In genomic region chr4:102087091-102087565, GRCm38 (mm10) we compare ENCODE assay signal across 8 mouse cellular contexts. TPM values are rescaled to one million over a fixed set of nuclear protein-coding genes. Genes with fewer than 3 reads are reported as not detected.
DNase-seq lines count a peak whose midpoint lies in the region; ATAC-seq and TF ChIP-seq lines count a peak whose summit lies in the region.

Pde4b (plus strand) TSS chr4:102087543.

- H3K4me1 ChIP-seq in forebrain, embryonic 11.5 days (replicated peaks; ENCODE audit: control insufficient read depth, insufficient read depth, low read length) = 0 out of 2 replicates have a peak, but pooled peaks cover 2% of the 10 kb centered on the region
- H3K4me1 ChIP-seq in liver, embryonic 11.5 days (replicated peaks; ENCODE audit: control insufficient read depth, insufficient read depth, low read length) = no peaks in the 10 kb centered on the region
- no peaks in the 10 kb centered on the region for H3K4me1 ChIP-seq in stomach, postnatal 0 days (replicated peaks; ENCODE audit: control insufficient read depth, insufficient read depth)

- peak; percentile 39 for DNase-seq in cerebellum, adult 11 months
- no peak for DNase-seq in cerebellum, adult 8-10 months
- DNase-seq in ES-CJ7 (ENCODE audit: low read depth, low spot score) = peak; percentile 10
- no peak for DNase-seq in forebrain, embryonic 11.5 days (ENCODE audit: low spot score)
- DNase-seq in liver, embryonic 11.5 days (ENCODE audit: low spot score) = peak; percentile 32
- DNase-seq in stomach, postnatal 0 days (ENCODE audit: low spot score) = no peak

- WGBS in forebrain, embryonic 11.5 days = 6% methylated on average over 11 of the region's 11 CpGs
- WGBS in liver, embryonic 11.5 days = 12% methylated on average over 9 of the region's 11 CpGs
- 8% methylated on average over 11 of the region's 11 CpGs for whole genome bisulfite sequencing in stomach, postnatal 0 days

- no peaks in the 10 kb centered on the region for H3K9me3 ChIP-seq in forebrain, embryonic 11.5 days (ENCODE audit: control insufficient read depth, low read length)
- no peaks in the 10 kb centered on the region for H3K9me3 ChIP-seq in liver, embryonic 11.5 days (ENCODE audit: control insufficient read depth, low read length)
- H3K9me3 ChIP-seq in stomach, postnatal 0 days (ENCODE audit: control insufficient read depth, low read length) = no peaks in the 10 kb centered on the region

- peak; percentile 45 for ATAC-seq in forebrain, embryonic 11.5 days (replicated peaks; ENCODE audit: low FRiP score)
- no peak for ATAC-seq in hematopoietic stem cell, adult 5-6 weeks (replicated peaks in 1 of 2; ENCODE audit: insufficient read depth in 1 of 2, low FRiP score in 2 of 2, low TSS enrichment in 1 of 2, low read depth in 1 of 2, poor library complexity in 2 of 2, severe bottlenecking in 2 of 2)
- ATAC-seq in liver, embryonic 11.5 days (replicated peaks; ENCODE audit: low FRiP score) = peak; percentile 15; the same call in 1 of the 2 replicates
- ATAC-seq in stomach, postnatal 0 days (ENCODE audit: low FRiP score, low TSS enrichment) = no peak
- ATAC-seq in frontal cortex, adult (ENCODE audit: low TSS enrichment) = no peak

- H3K36me3 ChIP-seq in forebrain, embryonic 11.5 days (ENCODE audit: control insufficient read depth, insufficient read depth, low read length) = no peaks in the 10 kb centered on the region
- no peaks in the 10 kb centered on the region for H3K36me3 ChIP-seq in liver, embryonic 11.5 days (ENCODE audit: control insufficient read depth, insufficient read depth, low read length)
- H3K36me3 ChIP-seq in stomach, postnatal 0 days (ENCODE audit: control insufficient read depth, insufficient read depth, low read length) = no peaks in the 10 kb centered on the region

- H3K4me3 ChIP-seq in forebrain, embryonic 11.5 days (ENCODE audit: low read depth, low read length) = peak within 1 kb of the TSS; percentile 57
- peak within 1 kb of the TSS; percentile 51 for H3K4me3 ChIP-seq in liver, embryonic 11.5 days (ENCODE audit: low read depth, low read length)
- peak within 1 kb of the TSS; percentile 47 for H3K4me3 ChIP-seq in stomach, postnatal 0 days (ENCODE audit: low read depth, low read length)

- H3K27me3 ChIP-seq in forebrain, embryonic 11.5 days (ENCODE audit: control insufficient read depth, insufficient read depth, low read length) = peaks cover 10% of the 10 kb centered on the region; the same call in 1 of the 2 replicates
- peaks cover 30% of the 10 kb centered on the region for H3K27me3 ChIP-seq in liver, embryonic 11.5 days (replicated peaks; ENCODE audit: control insufficient read depth, insufficient read depth, low read length)
- H3K27me3 ChIP-seq in stomach, postnatal 0 days (ENCODE audit: control insufficient read depth, insufficient read depth, low read length) = peaks cover 9% of the 10 kb centered on the region; the same call in 1 of the 2 replicates

- H3K4me2 ChIP-seq in forebrain, embryonic 11.5 days (ENCODE audit: low read depth, low read length, severe bottlenecking) = peak within 1 kb of the TSS; percentile 98
- H3K4me2 ChIP-seq in liver, embryonic 11.5 days = peak within 1 kb of the TSS; percentile 78
- H3K4me2 ChIP-seq in stomach, postnatal 0 days (replicated peaks; ENCODE audit: low read depth) = peak within 1 kb of the TSS; percentile 80

- no peak within 1 kb of the TSS for H3K27ac ChIP-seq in forebrain, embryonic 11.5 days (ENCODE audit: low read depth, low read length)
- no peak within 1 kb of the TSS for H3K27ac ChIP-seq in liver, embryonic 11.5 days (ENCODE audit: low read depth, low read length)
- H3K27ac ChIP-seq in stomach, postnatal 0 days (replicated peaks) = no peak within 1 kb of the TSS

- H3K9ac ChIP-seq in forebrain, embryonic 11.5 days (ENCODE audit: low read length) = peak within 1 kb of the TSS; percentile 57
- H3K9ac ChIP-seq in liver, embryonic 11.5 days (ENCODE audit: low read depth, low read length) = no peak within 1 kb of the TSS
- 0 out of 2 replicates have a peak within 1 kb of the TSS, but pooled peaks have one; percentile 27 for H3K9ac ChIP-seq in stomach, postnatal 0 days (ENCODE audit: low read length)

- no peak for TF ChIP-seq EP300 in stomach, postnatal 0 days (optimal IDR thresholded peaks at IDR 0.05)

- no peak for TF ChIP-seq CTCF in stomach, postnatal 0 days (IDR thresholded peaks at IDR 0.05; ENCODE audit: low read depth)

RNA-seq across cellular contexts. Expression of gene Pde4b, which starts in this region (rescaled TPM):
- 7.7 and 7.8 TPM in 2 replicates for polyA plus RNA-seq in forebrain, embryonic 11.5 days (2014; fragmentation: Nextera tagmentation; extraction: Ambion mirVana)
- total RNA-seq in hematopoietic stem cell, adult 5-6 weeks (2017) = 165 and 214 TPM in 2 replicates
- 9.2 and 11.5 TPM in 2 replicates for polyA plus RNA-seq in liver, embryonic 11.5 days (2014; fragmentation: Nextera tagmentation; extraction: Ambion mirVana)
- 9.1 and 10.9 TPM in 2 replicates for polyA plus RNA-seq in stomach, postnatal 0 days (2015; fragmentation: Nextera tagmentation; extraction: Ambion mirVana)

Comparison
In these comparisons a context has a peak if more than half of its experiments do, and no peak if none do; other contexts are left out.
1. DNase-seq: peak in cerebellum, adult 11 months (single experiment), ES-CJ7 (single experiment) and liver, embryonic 11.5 days (single experiment); none in cerebellum, adult 8-10 months (single experiment), forebrain, embryonic 11.5 days (single experiment) and stomach, postnatal 0 days (single experiment).
2. ATAC-seq: peak in forebrain, embryonic 11.5 days (single experiment) and liver, embryonic 11.5 days (single experiment); none in hematopoietic stem cell, adult 5-6 weeks (0 of 2), stomach, postnatal 0 days (single experiment) and frontal cortex, adult (single experiment).
3. Peak in every context shown above with its lines, with median percentiles within 50 percentile points of each other: H3K4me2 ChIP-seq and H3K4me3 ChIP-seq.